Mouse (Mus musculus): ENCODE data around the gene H2-T3.
A peak's percentile ranks its signal among the peaks of the same experiment; 100 is the strongest.

The H2-T3 gene

DNA sequence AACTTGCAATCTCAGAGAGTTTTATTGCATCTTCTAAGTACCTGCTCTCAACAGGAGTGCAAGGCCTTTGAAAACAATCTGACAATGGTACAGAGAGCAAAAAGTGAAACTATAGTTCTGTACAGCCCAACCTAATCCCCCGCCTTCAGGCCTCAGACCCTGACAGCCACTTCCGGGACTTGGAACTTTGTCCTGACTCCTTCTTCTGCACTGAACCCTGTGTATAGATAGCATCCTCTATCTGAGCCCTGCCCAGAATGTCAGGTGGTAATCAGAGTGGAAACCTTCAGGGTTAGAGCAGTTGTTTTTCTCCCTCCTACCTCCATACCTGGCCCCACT is at the start of gene H2-T3:
TSS of gene H2-T3 (minus strand) at position 119 of the 339 bp plus-strand sequence.
- DNase-seq (ENCODE audit: low read depth) = no peak

DNA sequence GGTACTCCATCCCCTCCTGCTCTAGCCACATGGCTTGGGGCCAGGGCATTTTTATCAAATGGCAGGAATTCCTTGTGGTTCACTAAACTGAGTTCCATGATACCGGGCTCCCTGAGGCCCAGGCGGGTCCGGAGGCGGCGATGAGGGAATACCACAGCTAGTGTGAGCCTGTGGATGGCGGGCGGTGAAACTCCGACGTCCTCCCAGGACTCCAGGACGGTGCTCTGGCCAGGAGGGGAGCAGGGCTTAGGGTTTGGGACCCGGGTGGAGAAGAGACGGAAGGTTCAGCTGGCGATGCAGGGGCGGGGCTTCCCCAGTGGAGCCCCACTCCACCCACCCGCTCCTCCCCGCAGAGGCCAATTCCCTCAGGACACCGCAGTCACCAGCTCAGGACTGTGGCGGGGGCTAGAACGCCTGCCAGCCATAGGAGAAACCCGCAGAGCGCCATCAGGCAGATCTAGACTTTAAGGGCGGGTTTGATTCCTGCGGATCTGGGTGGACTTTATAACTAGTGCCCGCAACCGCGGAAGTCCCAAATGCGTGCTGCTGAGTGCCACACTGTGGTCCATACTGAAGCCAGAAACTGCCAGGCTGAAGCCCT is 47.3 kb upstream of the H2-T3 start:
- peak; percentile 37 for DNase-seq (ENCODE audit: low read depth)

DNA sequence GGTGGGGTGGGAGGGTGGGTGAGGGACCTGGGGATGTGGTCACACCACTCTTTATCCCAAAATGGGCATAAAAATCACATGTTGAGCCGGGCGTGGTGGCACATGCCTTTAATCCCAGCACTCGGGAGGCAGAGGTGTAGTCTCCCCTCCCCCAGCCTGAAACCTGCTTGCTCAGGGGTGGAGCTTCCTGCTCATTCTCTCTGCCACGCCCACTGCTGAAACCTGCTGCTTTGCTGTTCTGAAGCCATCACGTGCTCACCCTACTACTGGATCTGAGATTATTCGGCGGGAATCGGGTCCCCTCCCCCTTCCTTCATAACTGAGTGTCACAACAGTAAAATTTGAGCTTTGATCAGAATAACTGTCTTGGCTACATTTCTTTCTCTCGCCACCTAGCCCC is 45.2 kb upstream of the H2-T3 start:
- DNase-seq (ENCODE audit: low read depth) = peak; percentile 67

DNA sequence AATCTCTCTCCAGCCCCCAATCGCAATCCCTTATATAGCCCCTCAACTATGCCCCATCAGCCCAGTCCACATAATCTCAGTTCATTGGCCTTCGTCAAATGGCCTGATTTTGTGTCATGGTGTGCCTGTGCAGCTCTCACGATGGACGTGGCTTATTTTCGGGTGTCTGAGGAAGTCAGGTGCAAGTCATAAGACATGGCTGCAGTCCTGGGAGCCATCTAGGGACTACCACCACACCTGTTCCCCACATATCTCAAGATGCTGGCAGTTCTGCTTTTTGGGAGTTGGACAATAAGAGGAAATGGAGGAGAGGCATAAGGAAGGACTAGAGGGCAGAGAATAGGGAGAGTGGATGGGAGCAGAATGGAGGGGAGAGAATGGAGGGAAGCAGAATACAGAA is 43.5 kb upstream of the H2-T3 start:
- no peak for DNase-seq (ENCODE audit: low read depth)

DNA sequence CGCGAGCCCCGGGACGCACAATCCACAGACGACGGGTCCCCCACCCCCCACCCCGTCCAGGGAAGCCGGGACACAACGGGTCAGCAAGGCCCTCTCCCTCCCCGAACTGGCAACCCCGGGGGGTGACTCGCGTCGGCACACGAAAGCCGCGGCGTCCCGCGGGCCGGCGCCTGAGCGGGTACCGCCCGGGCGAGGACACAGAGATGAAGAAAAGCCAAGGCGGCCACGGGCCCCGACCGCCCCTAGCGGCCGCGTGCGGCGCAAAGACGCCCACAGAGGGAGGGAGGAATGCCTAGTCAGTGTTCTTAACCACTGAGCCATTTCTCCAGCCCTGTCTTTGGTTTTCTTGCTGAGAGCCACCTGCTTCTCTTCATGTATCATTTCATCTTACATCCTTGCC is 41.2 kb upstream of the H2-T3 start:
- peak; percentile 100 for DNase-seq (ENCODE audit: low read depth)

DNA sequence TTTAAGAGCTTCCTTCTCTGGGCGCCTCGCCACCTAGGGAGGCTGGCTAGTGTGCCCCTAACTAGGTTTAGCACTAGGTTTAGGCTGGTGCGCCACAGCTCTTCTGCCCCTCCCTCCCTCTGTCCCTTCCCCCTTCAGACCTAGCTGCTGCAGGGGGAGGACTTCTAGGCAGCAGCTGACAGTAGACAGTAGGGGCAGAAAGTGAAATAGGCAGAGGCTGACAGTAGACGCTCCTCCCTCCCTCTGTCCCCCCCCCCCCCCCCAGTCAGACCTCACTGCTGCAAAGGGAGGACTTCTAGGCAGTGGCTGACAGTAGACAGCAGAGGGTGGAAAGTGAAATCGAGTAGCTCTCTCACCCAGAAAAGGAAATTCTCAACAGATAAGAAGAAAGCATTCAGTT is 39.0 kb upstream of the H2-T3 start:
- peak; percentile 72 for DNase-seq (ENCODE audit: low read depth)

DNA sequence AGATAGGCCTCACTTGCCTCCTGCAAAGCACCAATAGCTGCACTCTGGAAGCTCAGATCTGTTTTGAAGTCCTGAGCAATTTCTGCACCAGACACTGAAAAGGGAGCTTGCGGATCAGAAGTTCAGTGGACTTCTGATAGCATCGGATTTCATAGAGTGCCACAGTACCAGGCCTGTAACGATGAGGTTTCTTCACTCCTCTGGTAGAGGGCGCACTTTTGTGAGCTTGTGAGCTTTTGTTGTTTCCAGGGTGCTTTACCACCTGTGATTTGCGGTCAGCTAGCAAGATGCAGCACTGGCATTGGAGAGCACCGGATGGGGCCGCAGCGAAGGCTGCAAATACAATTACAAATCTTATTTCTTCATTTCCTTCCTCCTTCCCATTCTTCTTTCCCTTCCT is 36.8 kb upstream of the H2-T3 start:
- DNase-seq (ENCODE audit: low read depth) = peak; percentile 88

DNA sequence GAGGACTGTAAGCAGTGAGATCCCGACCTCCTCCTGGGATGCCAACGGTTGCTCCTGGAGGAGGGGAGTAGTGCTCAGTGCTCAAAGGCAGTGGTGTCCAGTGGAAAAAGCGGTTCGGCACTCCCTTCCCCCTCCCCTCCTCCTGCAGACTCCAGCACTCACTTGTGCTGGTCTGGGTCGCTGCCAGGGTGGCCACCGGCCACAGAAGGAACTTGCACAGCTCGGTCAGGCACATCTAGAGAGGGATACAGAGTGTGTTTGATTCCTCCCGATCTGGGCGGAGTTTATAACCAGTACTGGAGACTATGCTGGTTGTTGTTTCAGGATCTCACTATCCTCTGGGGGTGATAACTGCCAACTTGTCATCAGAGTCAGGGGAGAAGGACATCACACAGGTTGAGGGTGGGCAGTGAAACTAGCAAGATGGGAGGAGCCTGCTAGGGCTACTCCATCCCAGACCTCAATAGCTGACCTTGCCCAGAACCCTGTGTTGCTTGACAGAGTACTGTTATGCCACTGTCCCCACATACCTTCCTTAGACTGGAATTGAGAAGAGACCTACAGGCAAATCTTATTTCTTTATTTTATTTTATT is 35.2 kb upstream of the H2-T3 start:
- no peak for DNase-seq (ENCODE audit: low read depth)

DNA sequence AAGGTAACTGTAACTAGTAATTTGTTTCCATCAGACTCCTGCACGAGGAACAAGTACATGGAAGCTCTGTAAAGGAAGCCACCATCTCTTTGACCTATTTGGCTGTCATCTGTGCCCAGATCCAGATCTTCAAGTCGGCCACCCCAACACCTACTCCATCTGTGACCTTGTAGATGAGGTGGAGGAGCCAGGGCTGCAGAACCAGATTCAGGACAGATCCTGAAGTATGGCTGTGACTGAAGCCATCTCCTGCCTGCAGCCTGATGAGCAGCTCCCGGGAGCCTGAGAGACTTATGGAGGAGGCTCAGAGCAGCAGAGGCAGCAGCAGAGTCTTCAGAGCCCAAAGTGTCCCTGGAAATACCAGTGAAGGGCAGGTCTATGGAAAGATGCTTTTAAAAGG is 34.4 kb upstream of the H2-T3 start:
- no peak for DNase-seq (ENCODE audit: low read depth)

DNA sequence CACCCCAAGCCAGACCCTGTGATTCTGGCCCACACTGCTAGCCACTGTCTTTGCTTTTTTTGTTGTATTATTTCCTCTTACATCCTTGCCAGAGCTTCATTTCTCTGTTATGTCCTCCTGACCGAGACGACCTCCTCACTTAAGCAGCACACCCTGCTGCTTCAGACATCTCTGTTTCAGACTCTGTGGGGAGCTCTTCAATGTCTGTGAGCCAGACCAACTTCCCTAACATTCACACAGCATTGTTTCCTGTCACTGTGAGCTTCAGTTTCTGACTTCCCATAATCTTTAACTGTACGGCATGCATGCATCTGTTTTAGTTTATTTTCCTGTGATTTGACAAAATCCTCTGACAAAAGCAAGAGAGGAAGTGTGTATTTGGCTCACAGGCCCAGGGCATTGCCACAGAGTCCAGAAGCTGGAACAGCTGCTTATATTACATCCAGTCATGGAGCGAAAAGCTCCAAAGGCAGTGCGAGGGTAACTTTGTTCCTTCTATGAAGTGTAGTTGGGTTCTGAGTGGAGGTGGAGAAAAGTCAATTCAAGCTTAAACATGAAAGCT is 28.6 kb upstream of the H2-T3 start:
- DNase-seq (ENCODE audit: low read depth) = no peak

DNA sequence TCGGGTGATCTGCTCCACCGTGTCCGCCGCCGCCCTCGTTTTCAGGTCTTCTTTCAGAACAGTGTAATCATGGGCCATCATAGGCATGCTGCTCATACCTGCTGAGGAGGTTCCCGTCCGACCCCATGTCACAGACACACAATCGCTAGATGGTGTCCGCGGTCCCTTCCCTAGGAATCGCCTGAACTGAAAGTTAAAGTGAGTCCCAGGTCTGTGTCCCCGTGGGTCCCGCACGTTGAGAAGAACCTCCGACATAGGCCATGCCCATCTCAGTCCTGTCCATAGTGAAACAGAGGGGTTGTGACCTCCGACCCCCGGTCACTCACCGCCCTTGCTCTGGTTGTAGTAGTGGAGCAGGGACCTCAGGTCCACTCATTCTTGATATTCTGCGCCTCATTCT is 25.5 kb upstream of the H2-T3 start:
- DNase-seq (ENCODE audit: low read depth) = no peak

DNA sequence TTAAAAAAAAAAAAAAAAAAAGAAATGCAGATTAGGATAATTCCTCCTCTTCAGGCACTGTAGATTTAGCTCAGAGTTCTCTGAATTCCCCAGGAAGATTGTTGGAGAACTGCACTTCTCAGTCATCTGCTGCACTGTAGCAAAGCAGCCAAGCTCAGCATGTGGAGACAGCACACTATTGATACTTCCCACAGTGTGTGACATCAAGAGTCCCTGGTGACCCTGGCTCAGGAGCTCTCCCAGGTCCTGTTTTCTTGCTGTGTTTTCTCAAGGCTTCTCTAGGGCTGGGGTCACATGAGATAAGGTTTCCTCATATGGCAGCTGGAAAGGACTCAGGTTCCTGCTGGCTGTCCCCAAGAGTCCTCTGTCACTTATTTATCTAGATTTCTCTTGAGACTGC is 16.8 kb upstream of the H2-T3 start:
- no peak for DNase-seq (ENCODE audit: low read depth)

DNA sequence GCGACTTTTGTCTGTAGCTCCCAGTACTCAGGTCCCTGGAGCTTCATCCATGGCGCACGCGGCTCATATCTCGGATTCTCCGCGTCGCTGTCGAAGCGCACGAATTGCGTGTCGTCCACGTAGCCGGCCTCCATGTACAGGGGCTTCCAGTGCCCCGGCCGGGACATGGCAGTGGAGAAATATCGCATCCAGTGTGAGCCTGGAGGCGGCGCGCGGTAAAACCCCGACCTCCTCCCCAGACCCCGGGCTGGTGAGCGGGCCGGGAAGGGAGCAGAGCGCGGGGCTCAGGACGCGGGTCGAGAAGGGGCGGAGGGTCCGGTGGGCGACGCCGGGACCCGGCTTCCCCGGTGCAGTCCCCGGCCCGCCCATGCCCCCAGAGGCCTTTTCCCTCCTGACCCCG is 15.8 kb upstream of the H2-T3 start:
- DNase-seq (ENCODE audit: low read depth) = no peak

DNA sequence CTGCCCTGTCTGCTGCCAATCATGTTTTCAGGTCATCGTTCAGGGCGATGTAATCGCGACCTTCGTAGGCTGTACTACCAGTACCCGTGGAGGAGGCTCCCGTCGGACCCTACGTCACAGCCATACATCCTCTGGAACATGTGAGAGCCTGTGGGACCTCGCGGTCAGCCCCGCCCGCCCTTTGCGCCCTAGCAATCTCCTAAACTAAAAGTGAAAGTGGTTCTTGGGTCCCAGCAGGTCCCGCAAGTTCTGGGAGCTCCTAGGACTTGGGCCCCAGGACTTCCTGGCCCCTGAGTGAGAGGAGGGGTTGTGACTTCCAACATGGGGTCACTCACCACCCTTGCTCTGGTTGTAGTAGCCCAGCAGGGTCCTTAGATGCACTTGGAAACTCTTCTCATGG is 15.4 kb upstream of the H2-T3 start:
- DNase-seq (ENCODE audit: low read depth) = peak; percentile 82

DNA sequence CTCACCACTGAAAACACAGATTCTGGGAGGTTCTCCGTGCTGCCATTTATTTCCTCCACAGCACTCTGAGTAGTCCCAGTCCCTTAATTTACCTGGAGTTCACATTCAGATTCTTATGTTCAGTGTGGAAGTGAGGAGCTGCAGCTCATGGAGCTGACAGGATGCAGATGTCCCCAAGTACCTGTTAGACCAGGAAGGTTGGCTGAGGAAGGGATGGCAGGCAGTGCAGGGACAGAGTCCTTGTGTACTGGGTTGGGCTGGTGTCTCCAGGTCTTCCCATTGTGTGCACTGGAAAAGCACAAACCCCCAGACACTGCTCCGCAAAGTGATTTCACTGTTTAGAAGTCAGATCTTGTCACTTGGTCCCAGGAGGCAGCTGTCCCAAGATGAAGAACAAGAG is 11.8 kb upstream of the H2-T3 start:
- DNase-seq (ENCODE audit: low read depth) = no peak

DNA sequence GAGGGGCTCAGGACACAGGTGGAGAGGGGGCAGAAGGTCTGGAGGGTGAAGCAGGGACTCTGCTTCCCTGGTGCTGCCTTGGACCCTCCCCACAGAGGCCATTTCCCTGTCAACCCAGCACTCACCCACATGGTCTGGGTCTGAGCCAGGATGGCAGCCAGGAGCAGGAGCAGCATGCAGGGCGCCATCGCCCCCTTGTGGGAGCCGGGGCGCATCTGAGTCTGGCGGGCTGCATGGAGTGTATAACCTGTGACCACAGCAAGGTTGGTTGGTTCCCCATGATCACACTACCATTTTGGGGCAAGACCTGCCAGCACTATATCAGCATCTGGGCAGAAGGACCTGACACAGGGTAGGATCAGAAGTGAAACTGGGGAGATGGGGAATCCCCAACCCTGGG is 8.2 kb upstream of the H2-T3 start:
- peak; percentile 32 for DNase-seq (ENCODE audit: low read depth)

DNA sequence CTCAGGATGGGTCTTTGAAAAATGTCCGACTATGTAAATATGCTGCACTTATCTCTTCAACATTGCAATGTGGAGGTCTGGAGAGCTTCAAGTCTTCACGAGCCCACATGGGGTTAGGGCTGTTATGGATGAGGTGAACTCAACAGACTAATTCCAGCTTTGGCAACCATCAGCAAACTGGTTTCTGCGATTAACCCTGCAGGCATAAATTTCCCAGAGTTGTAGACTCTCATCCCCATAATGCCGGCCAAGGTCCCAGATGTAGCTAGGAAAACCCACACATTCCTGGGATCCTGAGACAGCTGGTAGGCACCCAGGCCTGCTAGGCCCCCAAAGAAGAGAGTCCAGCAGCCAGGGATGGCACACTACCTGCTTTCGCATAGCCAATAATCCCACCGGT is 4.4 kb upstream of the H2-T3 start:
- no peak for DNase-seq (ENCODE audit: low read depth)

DNA sequence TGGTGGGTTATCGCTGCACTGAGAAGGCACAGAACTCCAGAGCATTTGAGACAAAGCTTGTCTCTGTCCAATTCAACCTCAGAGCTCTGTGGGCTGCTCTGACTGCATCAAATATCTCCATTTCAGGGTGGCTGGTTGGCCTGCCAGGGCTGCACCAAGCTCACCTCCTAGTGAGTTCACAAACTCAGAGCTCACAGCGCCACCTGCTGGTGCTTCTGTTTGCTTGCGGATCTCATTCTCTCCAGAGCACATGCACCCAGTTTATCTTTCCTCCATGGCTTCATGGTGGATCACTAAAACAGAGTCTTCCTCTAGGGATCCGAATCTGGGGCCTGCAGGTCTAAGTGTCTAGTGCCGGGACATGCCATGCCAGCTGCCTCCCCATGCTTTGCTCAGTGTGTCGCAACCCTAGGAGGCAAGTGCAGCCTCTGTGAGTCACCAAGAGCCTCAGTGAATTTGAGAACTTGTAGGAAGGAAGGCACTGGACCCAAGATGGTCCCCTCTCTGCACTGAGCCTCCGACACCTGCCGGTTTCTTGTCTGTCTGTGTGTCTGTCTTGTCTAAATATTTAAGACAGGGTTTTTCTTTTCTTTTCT is 3.6 kb upstream of the H2-T3 start:
- peak; percentile 93 for DNase-seq (ENCODE audit: low read depth)

DNA sequence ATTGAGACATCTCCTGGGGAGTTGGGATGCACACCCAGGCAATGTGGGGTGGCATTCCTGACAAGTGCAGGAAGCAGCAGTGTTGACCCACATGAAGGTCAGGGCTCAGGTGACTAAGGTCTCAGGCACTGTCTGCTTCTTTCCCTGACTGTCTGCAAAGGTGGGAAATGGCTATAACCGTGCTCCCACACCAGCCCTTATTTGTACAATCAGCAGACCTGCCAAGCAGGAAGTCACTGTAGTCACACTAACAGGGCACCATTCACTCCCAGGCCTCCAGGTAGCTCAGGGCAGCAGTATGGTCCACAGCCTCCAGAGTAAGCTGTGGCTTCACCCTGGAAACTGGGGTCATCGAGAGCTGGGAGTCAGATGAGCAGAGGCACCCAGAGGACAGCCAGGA is 2.3 kb upstream of the H2-T3 start:
- no peak for DNase-seq (ENCODE audit: low read depth)

DNA sequence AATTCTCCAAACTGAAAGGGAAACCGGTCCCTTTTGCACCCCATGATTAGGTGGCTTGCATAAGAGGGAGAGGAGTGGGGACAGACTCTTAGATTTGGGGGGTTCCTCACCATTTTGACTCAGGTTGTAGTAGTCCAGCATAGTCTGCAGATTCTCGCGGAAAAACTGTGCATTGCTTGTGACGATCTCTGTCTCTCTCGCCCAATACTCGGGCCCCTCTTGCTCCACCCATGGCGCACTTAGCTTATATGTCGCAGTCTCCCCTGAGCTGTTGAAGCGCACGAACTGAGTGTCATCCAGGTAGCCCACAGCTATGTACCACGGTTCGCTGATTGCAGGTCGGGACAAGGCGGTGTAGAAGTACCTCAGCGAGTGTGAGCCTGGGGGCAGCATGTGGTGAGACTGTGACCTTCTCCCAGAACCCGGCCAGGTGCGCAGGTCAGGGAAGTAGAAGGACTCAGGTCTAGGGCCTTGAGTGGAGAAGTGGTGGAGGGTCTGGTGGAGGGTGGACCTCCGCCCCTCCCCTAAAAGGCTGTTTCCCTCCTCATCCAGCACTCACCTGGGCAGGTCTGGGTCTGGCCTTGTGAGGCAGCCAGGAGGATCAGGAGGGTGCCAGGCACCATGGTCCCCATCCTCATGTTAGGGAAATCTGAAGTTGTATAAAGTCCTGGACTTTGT is 457 bp downstream of the H2-T3 start:
- no peak for DNase-seq (ENCODE audit: low read depth)

DNA sequence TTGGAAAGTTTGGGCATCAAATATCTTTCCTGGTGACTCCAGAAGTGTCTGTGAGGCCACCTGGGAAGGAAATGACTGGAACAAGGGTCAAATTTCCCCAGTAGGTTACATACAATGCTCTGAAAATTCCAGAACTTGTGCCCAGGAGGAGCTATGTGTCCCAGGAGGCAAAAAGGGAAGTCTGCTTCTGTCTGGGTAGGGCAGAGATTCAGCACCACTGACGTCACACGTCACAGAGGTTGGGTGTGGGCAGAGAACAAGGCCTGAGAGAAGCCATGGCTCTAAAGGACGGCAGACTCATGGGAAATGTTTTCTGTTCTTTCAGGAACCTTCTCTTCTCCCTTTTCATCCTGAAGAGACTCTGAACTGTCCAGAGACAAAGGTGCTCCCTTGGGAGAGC is 2.5 kb downstream of the H2-T3 start:
- DNase-seq (ENCODE audit: low read depth) = no peak

DNA sequence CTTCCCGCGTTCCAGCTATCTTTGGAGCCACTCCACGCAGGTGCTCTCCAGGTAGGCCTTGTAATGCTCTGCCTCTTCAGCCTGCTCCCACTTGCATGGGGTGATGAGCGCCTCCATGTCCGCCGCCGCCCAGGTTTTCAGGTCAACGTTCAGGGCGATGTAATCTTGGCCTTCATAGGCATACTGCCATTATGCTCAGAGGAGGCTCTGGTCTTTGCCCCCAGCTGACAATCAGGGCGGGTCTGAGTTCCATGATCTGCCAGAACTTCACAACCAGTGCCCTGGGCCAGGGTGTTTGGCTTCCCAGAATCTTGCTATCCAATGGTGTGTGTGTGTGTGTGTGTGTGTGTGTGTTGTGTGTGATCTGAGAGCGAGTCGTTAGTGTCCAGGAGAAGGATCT is 7.9 kb downstream of the H2-T3 start:
- DNase-seq (ENCODE audit: low read depth) = no peak

DNA sequence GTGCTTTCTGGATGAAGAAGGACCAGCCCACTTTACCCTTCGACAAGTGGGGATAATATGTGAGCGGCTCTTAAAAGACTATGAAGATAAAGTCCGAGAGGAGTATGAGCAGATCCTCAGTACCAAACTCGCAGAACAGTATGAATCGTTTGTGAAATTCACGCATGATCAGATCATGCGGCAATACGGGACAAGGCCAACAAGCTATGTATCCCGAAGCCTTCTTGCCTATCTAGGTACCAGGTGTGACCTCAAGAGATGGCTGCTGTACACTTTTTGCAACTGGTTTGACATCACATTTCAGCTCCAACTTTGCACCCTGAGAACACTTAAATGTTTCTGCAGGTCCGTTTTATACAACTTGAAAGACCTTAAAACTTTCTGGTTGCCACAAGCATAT is 10.6 kb downstream of the H2-T3 start:
- DNase-seq (ENCODE audit: low read depth) = peak; percentile 35
